Mouse (Mus musculus) myocyte (in vitro differentiated cells): ENCODE measurements at regions not wholly inside any gene's neighbourhood (a gene's known extent, or its start where the extent isn't known, plus 50 kb on each side); places are given as distances from the start of the nearest gene placed in this dataset.

ENCODE experiments used
- H3K27me3 ChIP-seq: one replicate; pipeline ENCODE4 v1.6.1; 2011; ENCODE audit not compliant: control insufficient read depth, insufficient read depth, insufficient read length
- H3K36me3 ChIP-seq: one replicate; pipeline ENCODE4 v1.6.1; 2011; ENCODE audit not compliant: control insufficient read depth, insufficient read depth
- H3K4me2 ChIP-seq: one replicate; pipeline ENCODE4 v1.6.1; 2011; ENCODE audit warnings: low read depth, control low read depth
- H3K4me3 ChIP-seq: one replicate; pipeline ENCODE4 v1.5.1; 2011; ENCODE audit warnings: mild to moderate bottlenecking, control low read depth, moderate library complexity
- H3K79me2 ChIP-seq: one replicate; pipeline ENCODE4 v1.6.1; 2011; ENCODE audit not compliant: control insufficient read depth, insufficient read depth
- H3ac ChIP-seq: one replicate; pipeline ENCODE4 v1.6.1; 2011; ENCODE audit not compliant: control insufficient read depth, insufficient read length
- CEBPB ChIP-seq: IDR thresholded peaks from 2 replicates; pipeline ENCODE4 v1.6.1; 2011; ENCODE audit warnings: mild to moderate bottlenecking, moderate library complexity; ENCODE audit not compliant: poor library complexity, insufficient read depth, severe bottlenecking
- E2F4 ChIP-seq: IDR thresholded peaks from one replicate; pipeline ENCODE4 v1.6.1; 2011; ENCODE audit warnings: mild to moderate bottlenecking, control low read depth, moderate library complexity; ENCODE audit not compliant: insufficient read depth
- MAX ChIP-seq: IDR thresholded peaks from one replicate; pipeline ENCODE4 v1.6.1; 2011; ENCODE audit warnings: low read depth, mild to moderate bottlenecking, control low read depth
- MYOD1 ChIP-seq, 3 experiments: IDR thresholded peaks; one replicate each; pipeline ENCODE4 v1.6.1; 2011; ENCODE audit warnings: control low read depth in 2 of 3, low read depth in 2 of 3, mild to moderate bottlenecking in 2 of 3, moderate library complexity in 1 of 3; ENCODE audit not compliant: insufficient read length in 2 of 3, control insufficient read depth in 1 of 3
- MYOG ChIP-seq, 3 experiments: IDR thresholded peaks; one replicate each; pipeline ENCODE4 v1.6.1; 2011; ENCODE audit warnings: control low read depth in 2 of 3, low read depth in 2 of 3, mild to moderate bottlenecking in 2 of 3; ENCODE audit not compliant: insufficient read length in 2 of 3, control insufficient read depth in 1 of 3, insufficient read depth in 1 of 3
- POLR2A ChIP-seq: IDR thresholded peaks from one replicate; pipeline ENCODE4 v1.6.1; 2011; ENCODE audit warnings: low read depth, mild to moderate bottlenecking, control low read depth, moderate library complexity; ENCODE audit not compliant: insufficient read length
- POLR2AphosphoS2 ChIP-seq: IDR thresholded peaks from one replicate; pipeline ENCODE4 v1.6.1; 2011; ENCODE audit warnings: low read depth, control low read depth; ENCODE audit not compliant: insufficient read length
- REST ChIP-seq: IDR thresholded peaks from one replicate; pipeline ENCODE4 v1.6.1; 2011; ENCODE audit warnings: mild to moderate bottlenecking, control low read depth, moderate library complexity; ENCODE audit not compliant: insufficient read depth, insufficient read length
- SRF ChIP-seq: IDR thresholded peaks from one replicate; pipeline ENCODE4 v1.6.1; 2011; ENCODE audit warnings: low read depth; ENCODE audit not compliant: control insufficient read depth, insufficient read length
- TCF12 ChIP-seq: IDR thresholded peaks from one replicate; pipeline ENCODE4 v1.6.1; 2011; ENCODE audit warnings: mild to moderate bottlenecking, control low read depth; ENCODE audit not compliant: poor library complexity, insufficient read depth, severe bottlenecking
- TCF3 ChIP-seq: IDR thresholded peaks from one replicate; pipeline ENCODE4 v1.6.1; 2011; ENCODE audit warnings: low read depth, control low read depth; ENCODE audit not compliant: insufficient read length
- USF1 ChIP-seq: IDR thresholded peaks from one replicate; pipeline ENCODE4 v1.6.1; 2011; ENCODE audit warnings: low read depth, mild to moderate bottlenecking, control low read depth, moderate library complexity

DNA sequence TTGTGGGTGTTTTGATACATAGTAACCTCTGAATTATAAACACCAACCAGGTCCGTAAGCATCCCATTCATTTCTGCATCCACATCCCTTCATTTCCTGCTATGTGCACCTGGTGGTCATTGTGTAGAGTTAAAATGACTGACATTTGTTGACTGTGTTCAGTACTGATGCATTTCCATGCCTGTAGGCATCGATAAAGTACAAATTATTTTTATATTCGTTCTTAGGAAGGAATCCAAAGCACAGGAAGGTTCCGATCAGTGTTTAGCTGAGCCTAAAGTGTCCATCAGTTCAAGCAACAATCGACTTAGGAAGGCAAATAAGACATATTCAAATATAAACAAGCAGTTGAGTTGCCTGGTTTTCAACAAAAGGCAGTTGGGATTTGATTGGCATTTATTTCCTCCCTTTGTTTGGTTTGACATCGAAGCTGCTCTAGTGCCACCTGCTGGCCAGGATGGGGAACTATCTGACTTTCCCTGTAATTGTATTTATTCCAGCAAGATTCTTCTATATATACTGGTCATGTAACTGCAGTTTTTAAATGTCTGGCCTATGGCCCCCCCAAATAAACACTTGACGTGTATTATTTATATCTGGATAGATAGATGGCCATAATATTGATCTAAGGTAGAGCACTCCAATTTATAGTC lies 64.6 kb upstream of the Osbpl8 start:
- no peak overlapping the region for H3ac ChIP-seq

GRCm38 (mm10) chr10:111099059-111099811 lies 65.3 kb upstream of the Osbpl8 start:
- TF ChIP-seq TCF3 (no peak), REST (no peak), TCF12 (no peak), SRF (no peak), CEBPB (no peak), MYOG (IDR thresholded peaks at IDR 0.05; ENCODE audit: control insufficient read depth in 1 of 3, insufficient read depth in 1 of 3, insufficient read length in 2 of 3, low read depth in 2 of 3) (no peak), MAX (no peak), POLR2A (no peak), USF1 (no peak), E2F4 (no peak), MYOD1 (IDR thresholded peaks at IDR 0.05; ENCODE audit: control insufficient read depth in 1 of 3, insufficient read length in 2 of 3, low read depth in 2 of 3) (no peak), POLR2AphosphoS2 (no peak)
- Histone ChIP-seq H3K4me3 (no peak overlapping the region), H3K36me3 (no peaks in the 10 kb centered on the region), H3K27me3 (no peaks in the 10 kb centered on the region), H3K79me2 (no peaks in the 10 kb centered on the region), H3ac (no peak overlapping the region), H3K4me2 (no peak overlapping the region)

More for the DNA sequence above, 64.6 kb upstream of the Osbpl8 start:
- H3K4me3 ChIP-seq, result no peak overlapping the region
- H3K36me3 ChIP-seq, result no peaks in the 10 kb centered on the region
- H3K79me2 ChIP-seq, result no peaks in the 10 kb centered on the region
- H3K4me2 ChIP-seq, result no peak overlapping the region
- no peaks in the 10 kb centered on the region for H3K27me3 ChIP-seq
- TF ChIP-seq SRF (no peak), REST (no peak), USF1 (no peak), TCF3 (no peak), POLR2AphosphoS2 (no peak), MYOG (IDR thresholded peaks at IDR 0.05; ENCODE audit: control insufficient read depth in 1 of 3, insufficient read depth in 1 of 3, insufficient read length in 2 of 3, low read depth in 2 of 3) (no peak), POLR2A (no peak), MYOD1 (IDR thresholded peaks at IDR 0.05; ENCODE audit: control insufficient read depth in 1 of 3, insufficient read length in 2 of 3, low read depth in 2 of 3) (no peak), E2F4 (no peak), MAX (no peak), TCF12 (no peak), CEBPB (no peak)

GRCm38 (mm10) chr10:111097245-111097644 lies 67.3 kb upstream of the Osbpl8 start:
- no peaks in the 10 kb centered on the region for H3K27me3 ChIP-seq
- H3K4me3 ChIP-seq, result no peak overlapping the region
- H3K4me2 ChIP-seq, result no peak overlapping the region
- no peaks in the 10 kb centered on the region for H3K36me3 ChIP-seq
- H3K79me2 ChIP-seq, result no peaks in the 10 kb centered on the region
- TF ChIP-seq POLR2A (no peak), SRF (no peak), TCF3 (no peak), REST (no peak)
- H3ac ChIP-seq, result no peak overlapping the region

- TF ChIP-seq TCF12, result no peak
- no peak for TF ChIP-seq POLR2A
- TF ChIP-seq POLR2AphosphoS2, result no peak
- TF ChIP-seq MYOD1 (IDR thresholded peaks at IDR 0.05; ENCODE audit: control insufficient read depth in 1 of 3, insufficient read length in 2 of 3, low read depth in 2 of 3), result no peak
- TF ChIP-seq USF1, result no peak
- no peak for TF ChIP-seq REST
- TF ChIP-seq TCF3, result no peak
- TF ChIP-seq E2F4, result no peak
- H3K4me2 ChIP-seq, result no peak overlapping the region
- no peak overlapping the region for H3K4me3 ChIP-seq
- H3K36me3 ChIP-seq, result no peaks in the 10 kb centered on the region
- H3K79me2 ChIP-seq, result no peaks in the 10 kb centered on the region
- no peaks in the 10 kb centered on the region for H3K27me3 ChIP-seq
- H3ac ChIP-seq, result no peak overlapping the region
Observed at GRCm38 (mm10) chr10:111096811-111097210, 67.7 kb upstream of the Osbpl8 start.
